Mouse (Mus musculus): ENCODE data around the gene Slbp.

Slbp gene

GRCm38 (mm10) chr5:33651921-33652782, at the start of gene Slbp:
Gene Slbp (minus strand): TSS chr5:33652574.
- in situ Hi-C loops (cut with MboI, MseI), result no loop called here

- in situ Hi-C loops (cut with MboI, MseI), result no loop called here
Measured at GRCm38 (mm10) chr5:33701832-33702231, 49.5 kb upstream of the Slbp start.

GRCm38 (mm10) chr5:33700010-33700409, 47.6 kb upstream of the Slbp start:
- in situ Hi-C loops (cut with MboI, MseI), result no loop called here

DNA sequence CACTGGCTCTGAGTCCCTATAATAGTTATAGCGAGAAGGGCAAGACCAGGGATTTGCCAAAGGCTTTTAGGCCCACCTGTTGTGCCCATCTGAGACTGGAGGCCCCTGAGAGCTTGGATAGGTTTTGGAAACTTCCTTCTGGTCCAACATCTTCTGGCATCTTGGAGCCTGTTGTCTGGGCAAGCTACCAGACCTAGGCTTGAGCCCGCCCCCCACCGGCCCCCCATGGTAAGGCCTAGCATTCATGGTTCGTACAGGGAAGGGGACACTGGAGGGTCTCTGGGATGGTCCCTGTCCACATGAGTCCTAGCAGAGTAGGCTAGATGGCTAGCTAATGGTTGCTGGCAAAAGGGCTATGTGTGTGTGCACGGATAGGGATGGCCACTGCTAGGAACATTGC, 46.3 kb upstream of the Slbp start:
- in situ Hi-C loops (cut with MboI, MseI), result no loop called here

- in situ Hi-C loops (cut with MboI, MseI), result no loop called here
Measured at GRCm38 (mm10) chr5:33697947-33698512, 45.7 kb upstream of the Slbp start.

GRCm38 (mm10) chr5:33697534-33697933, 45.2 kb upstream of the Slbp start:
- in situ Hi-C loops (cut with MboI, MseI), result no loop called here

DNA sequence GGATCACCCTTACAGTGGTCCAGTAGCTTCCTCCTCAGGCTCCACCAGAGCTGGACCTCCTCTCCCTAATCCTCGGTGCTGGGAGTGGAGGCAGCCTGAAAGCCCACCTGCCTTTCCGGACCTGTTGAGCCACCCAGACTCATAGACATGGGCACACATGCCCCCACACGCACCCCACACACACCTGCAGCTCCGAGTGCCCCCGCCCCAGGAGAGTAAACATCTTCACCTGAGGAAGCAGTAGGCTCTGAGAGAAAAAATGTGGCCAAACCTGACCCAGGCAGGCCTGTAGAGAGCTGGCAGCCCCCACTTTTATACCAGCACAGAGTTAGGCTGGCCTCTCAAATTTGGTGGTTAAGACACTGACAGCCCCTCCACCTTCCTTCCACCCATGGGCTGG, 44.1 kb upstream of the Slbp start:
- in situ Hi-C loops (cut with MboI, MseI), result no loop called here

- in situ Hi-C loops (cut with MboI, MseI), result no loop called here
Measured at GRCm38 (mm10) chr5:33695718-33696121, 43.3 kb upstream of the Slbp start.

GRCm38 (mm10) chr5:33694848-33695717, 42.7 kb upstream of the Slbp start:
- in situ Hi-C loops (cut with MboI, MseI), result no loop called here

GRCm38 (mm10) chr5:33694461-33694847, 42.1 kb upstream of the Slbp start:
- in situ Hi-C loops (cut with MboI, MseI), result no loop called here

DNA sequence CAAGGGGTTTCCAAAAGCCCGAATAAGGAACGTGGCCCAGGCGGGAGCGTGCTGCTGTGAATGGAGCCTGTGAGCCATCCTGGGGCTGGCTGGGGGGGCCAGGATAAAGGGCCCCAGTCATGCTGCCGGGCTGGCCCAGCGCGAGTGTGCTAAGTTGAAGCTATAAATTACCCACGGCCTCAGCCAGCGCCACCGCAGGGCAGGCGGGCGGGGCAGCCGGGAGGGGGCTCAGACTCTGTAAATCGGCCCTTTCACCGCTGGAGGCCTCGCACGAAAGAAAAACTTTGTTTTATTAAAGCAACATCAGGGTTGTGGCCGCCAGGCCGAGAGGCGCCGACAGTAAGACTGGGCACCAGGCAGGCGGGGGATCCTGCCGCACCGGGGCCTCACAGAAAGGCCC, 40.0 kb upstream of the Slbp start:
- in situ Hi-C loops (cut with MboI, MseI), result no loop called here

DNA sequence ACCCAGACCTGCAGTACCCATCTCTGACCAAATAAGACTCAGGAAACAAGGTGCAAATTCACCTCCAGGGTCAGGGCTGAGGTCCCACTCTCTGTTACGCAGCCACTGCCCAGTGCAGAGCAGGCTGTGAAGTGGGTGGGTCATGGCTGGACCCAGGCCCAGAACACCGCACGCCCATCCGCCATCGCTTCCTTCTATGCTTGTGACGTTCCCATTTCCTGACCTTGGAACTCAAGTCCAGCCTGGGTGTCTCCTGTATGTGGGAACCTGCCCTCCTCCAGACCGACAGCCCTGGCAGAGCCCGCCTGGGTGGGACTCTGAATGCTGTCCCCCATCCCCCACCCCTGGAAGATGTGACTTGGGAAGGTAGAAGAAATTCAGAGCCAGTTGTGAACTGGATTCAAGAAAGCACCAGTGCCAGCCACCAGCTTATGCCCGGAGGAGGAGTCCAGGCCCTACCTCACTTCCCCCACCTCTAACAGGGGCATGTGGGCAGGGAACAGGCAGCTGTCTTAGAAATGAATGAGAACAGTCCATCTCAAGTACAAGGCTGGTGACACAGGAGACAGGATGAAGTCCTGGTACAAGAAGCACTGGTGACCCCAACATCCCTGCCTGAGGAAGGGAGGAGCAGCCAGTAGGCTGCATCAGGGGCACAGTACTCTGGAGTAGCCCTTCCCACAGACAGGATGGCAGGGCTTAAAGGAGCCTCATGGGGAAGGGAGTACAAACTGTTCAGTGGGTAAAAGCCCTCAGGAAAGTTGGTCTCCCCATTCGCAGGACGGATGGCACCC, 37.7 kb upstream of the Slbp start:
- in situ Hi-C loops (cut with MboI, MseI), result loop anchor here (5.0 kb wide), 1 partner anchor 42 kb away; no protein-coding TSS in a partner anchor

DNA sequence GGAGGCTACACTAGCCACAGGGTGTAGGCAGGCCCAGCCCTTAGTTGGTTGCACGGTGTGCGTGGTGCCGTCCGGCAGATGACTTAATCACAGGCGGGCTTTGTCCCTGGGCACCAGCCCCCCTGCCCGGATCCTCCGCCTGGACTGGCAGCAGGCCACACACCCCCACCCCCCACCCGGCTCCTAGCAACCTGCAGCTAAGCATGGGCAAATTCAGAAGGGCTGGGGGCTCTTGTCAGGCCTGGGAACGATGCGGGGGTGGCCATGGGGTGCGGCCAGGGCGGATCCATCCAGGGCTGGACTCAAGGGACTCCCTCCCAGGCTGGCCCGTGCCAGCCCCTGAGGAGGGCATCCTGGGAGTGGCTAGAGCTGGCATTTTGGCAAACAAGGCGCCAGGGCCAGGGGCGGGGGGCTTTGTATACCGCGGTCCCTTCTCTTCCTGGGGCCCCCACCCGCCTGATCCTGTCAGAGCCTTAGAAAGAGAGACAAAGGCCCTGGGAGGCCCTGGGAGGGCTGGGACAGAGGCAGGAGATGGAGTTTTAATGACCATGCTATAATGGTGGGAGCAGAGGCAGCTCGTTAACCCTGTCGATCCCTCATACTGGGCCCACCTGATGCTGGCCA, 37.0 kb upstream of the Slbp start:
- in situ Hi-C loops (cut with MboI, MseI), result loop anchor here (5.0 kb wide), 1 partner anchor 43 kb away; no protein-coding TSS in a partner anchor

GRCm38 (mm10) chr5:33688278-33689220, 36.2 kb upstream of the Slbp start:
- in situ Hi-C loops (cut with MboI, MseI), result loop anchor here (5.0 kb wide), 1 partner anchor 44 kb away; no protein-coding TSS in a partner anchor

DNA sequence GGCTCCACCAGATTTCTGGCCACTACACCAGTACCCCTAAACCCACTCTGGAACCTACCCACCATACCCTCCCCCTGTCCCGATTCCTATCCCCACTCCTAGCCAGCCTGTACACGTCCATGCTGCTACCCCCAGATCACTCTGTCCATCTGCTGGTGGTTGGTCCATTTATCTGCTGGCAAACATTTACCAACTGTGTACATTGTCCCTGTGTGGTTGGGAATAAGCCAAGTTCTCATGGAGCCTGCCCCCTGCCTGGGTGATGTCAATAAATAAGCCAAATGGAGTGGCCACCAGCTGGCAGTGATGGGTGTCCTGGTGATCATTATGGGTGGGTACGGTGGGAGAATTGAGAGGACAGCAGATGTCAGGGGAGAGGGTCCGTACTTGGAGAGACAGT, 34.8 kb upstream of the Slbp start:
- in situ Hi-C loops (cut with MboI, MseI), result loop anchor here (5.0 kb wide), 1 partner anchor 45 kb away; no protein-coding TSS in a partner anchor

GRCm38 (mm10) chr5:33684932-33685331, 32.6 kb upstream of the Slbp start:
- in situ Hi-C loops (cut with MboI, MseI), result loop anchor here (5.0 kb wide), 1 partner anchor 47 kb away; no protein-coding TSS in a partner anchor

- in situ Hi-C loops (cut with MboI, MseI), result no loop called here
Measured at GRCm38 (mm10) chr5:33683897-33684652, 31.7 kb upstream of the Slbp start.

DNA sequence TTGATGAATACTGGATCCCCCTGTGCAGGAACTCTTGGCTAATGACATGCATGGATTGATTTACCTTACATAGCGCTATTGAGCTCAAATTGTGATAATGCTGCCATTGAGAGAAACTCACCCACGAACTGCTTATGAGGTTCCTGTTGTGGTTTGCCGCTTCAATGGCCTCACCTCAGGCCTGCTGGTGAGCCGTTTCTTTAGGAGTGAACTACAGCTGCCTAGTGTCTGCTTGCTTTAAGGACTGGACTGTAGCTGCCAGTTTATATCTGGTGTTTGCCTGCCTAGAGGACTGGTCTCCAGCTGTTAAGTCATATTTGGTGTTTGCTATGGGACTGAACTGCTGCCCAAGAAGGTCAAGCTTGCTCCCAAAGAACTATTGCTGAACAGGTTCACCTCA, 30.6 kb upstream of the Slbp start:
- in situ Hi-C loops (cut with MboI, MseI), result no loop called here

Data from regulatory T cell (primary cell).